Mouse (Mus musculus): ENCODE data around the gene Limch1.

GRCm38 (mm10) chr5:66806335-66806734 is 60.7 kb downstream of the Limch1 start:
- TF ChIP-seq CTCF (IDR thresholded peaks at IDR 0.05; ENCODE audit: borderline replicate concordance, control insufficient read depth, extremely low read depth, insufficient read depth, low read length, poor library complexity) (no peak), POLR2A (IDR thresholded peaks at IDR 0.05; ENCODE audit: control insufficient read depth, extremely low read depth, insufficient read depth, low read length, poor library complexity) (no peak)

Data from thymus, adult 2 months (tissue).